Mouse (Mus musculus): ENCODE data around the gene Gatm. TPM values are rescaled to one million over a fixed set of nuclear protein-coding genes. Genes with fewer than 3 reads are reported as not detected.

The Gatm gene
- polyA plus RNA-seq, 1 experiment from 2014 or later: 13.2 TPM

DNA sequence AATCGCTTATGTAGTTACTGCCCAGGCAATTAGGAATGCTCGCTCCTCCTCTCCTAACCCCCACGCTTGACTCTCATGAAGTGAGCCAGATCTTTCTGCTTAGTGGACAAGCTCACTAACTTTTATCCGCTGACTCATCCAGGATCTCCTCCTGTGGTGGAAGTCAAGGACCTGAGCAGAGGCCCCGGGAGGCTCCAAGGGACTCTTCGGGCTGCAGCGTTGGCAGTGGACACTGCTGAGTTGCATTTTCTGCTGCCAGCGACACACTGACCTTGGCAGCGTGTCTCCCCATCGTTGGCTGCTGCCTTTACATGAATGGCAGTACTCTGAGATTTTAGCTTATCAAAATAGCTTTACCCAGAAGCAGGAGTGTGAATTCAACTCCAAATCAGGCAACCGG is 35.6 kb downstream of the Gatm start:
- DNase-seq (ENCODE audit: low spot score): no peak
- Histone ChIP-seq H3K9ac (ENCODE audit: low read length) (no peak overlapping the region), H3K4me2 (ENCODE audit: low read length) (no peak overlapping the region), H3K27me3 (replicated peaks; ENCODE audit: control insufficient read depth, insufficient read depth, low read length) (no peaks in the 10 kb centered on the region), H3K4me1 (replicated peaks; ENCODE audit: control insufficient read depth, insufficient read depth, low read length) (0 out of 2 replicates have a peak, but pooled peaks cover 4% of the 10 kb centered on the region), H3K9me3 (ENCODE audit: control insufficient read depth, low read length) (no peaks in the 10 kb centered on the region), H3K27ac (ENCODE audit: low read depth) (no peak overlapping the region), H3K36me3 (ENCODE audit: control insufficient read depth, insufficient read depth, low read length) (no peaks in the 10 kb centered on the region), H3K4me3 (ENCODE audit: low read depth, low read length) (no peak overlapping the region)
- ATAC-seq (replicated peaks; ENCODE audit: low FRiP score, low TSS enrichment, low read depth): no peak
- WGBS: 70% methylated on average over 11 of the region's 11 CpGs

DNA sequence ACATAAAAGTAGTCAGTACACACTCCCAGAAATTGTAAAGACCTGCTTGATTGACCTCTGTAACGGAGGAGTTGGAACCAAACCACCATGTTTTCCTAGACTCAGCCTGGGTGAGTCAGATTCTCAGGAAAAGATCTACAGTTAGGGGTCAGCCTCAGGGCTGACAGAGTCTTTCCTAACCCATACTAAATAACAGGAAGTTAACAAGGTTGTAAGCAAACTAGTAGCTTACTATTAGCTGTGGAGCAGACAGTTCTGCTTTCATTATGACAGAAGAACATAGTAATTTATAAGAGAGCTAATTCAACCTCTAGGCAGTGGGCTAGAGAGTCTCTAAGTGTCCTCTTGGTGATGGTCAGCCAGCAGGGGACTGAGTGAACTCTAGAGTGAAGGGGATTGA is 38.7 kb downstream of the Gatm start:
- ATAC-seq (replicated peaks; ENCODE audit: low FRiP score, low TSS enrichment, low read depth) (no peak), DNase-seq (ENCODE audit: low spot score) (no peak)
- H3K9me3 ChIP-seq (ENCODE audit: control insufficient read depth, low read length): no peaks in the 10 kb centered on the region
- H3K27me3 ChIP-seq (replicated peaks; ENCODE audit: control insufficient read depth, insufficient read depth, low read length): no peaks in the 10 kb centered on the region
- 73% methylated on average over 1 of the region's 1 CpGs for WGBS
- H3K36me3 ChIP-seq (ENCODE audit: control insufficient read depth, insufficient read depth, low read length): no peaks in the 10 kb centered on the region
- H3K4me3 ChIP-seq (ENCODE audit: low read depth, low read length): no peak overlapping the region
- no peak overlapping the region for H3K9ac ChIP-seq (ENCODE audit: low read length)
- H3K27ac ChIP-seq (ENCODE audit: low read depth): no peak overlapping the region
- 0 out of 2 replicates have a peak, but pooled peaks cover 4% of the 10 kb centered on the region for H3K4me1 ChIP-seq (replicated peaks; ENCODE audit: control insufficient read depth, insufficient read depth, low read length)
- H3K4me2 ChIP-seq (ENCODE audit: low read length): no peak overlapping the region

- Histone ChIP-seq H3K36me3 (ENCODE audit: control insufficient read depth, insufficient read depth, low read length) (no peaks in the 10 kb centered on the region), H3K4me1 (replicated peaks; ENCODE audit: control insufficient read depth, insufficient read depth, low read length) (0 out of 2 replicates have a peak, but pooled peaks cover 4% of the 10 kb centered on the region), H3K9ac (ENCODE audit: low read length) (no peak overlapping the region), H3K4me3 (ENCODE audit: low read depth, low read length) (no peak overlapping the region), H3K4me2 (ENCODE audit: low read length) (no peak overlapping the region), H3K27ac (ENCODE audit: low read depth) (no peak overlapping the region), H3K27me3 (replicated peaks; ENCODE audit: control insufficient read depth, insufficient read depth, low read length) (no peaks in the 10 kb centered on the region), H3K9me3 (ENCODE audit: control insufficient read depth, low read length) (no peaks in the 10 kb centered on the region)
- no peak for ATAC-seq (replicated peaks; ENCODE audit: low FRiP score, low TSS enrichment, low read depth)
- no peak for DNase-seq (ENCODE audit: low spot score)
- WGBS: 80% methylated on average over 4 of the region's 4 CpGs
Measured at GRCm38 (mm10) chr2:122571326-122571725, 39.8 kb downstream of the Gatm start.

DNA sequence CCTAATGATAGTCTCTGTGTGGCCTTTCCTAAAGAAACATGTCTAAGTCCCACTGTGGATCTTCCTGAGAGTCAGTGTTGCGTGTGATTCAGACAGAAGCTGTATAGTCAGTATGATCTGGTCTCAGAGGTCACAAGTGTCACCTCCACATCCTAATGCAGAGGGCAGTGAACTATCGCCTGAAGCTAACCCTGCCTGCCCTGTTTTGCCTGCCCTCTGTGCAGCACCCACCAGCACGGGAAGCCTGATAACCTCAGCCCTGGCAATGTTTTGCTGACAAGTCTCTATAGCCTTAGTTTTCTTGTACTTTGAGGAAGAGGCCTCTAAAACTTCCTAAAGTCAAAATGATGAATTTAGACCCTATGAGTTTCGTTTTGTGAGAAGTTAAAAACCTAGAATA is 40.7 kb downstream of the Gatm start:
- H3K4me1 ChIP-seq (replicated peaks; ENCODE audit: control insufficient read depth, insufficient read depth, low read length): 0 out of 2 replicates have a peak, but pooled peaks cover under 1% of the 10 kb centered on the region
- 76% methylated on average over 4 of the region's 4 CpGs for WGBS
- no peak overlapping the region for H3K9ac ChIP-seq (ENCODE audit: low read length)
- H3K27ac ChIP-seq (ENCODE audit: low read depth): no peak overlapping the region
- ATAC-seq (replicated peaks; ENCODE audit: low FRiP score, low TSS enrichment, low read depth): no peak
- no peaks in the 10 kb centered on the region for H3K36me3 ChIP-seq (ENCODE audit: control insufficient read depth, insufficient read depth, low read length)
- no peak overlapping the region for H3K4me2 ChIP-seq (ENCODE audit: low read length)
- no peak overlapping the region for H3K4me3 ChIP-seq (ENCODE audit: low read depth, low read length)
- H3K9me3 ChIP-seq (ENCODE audit: control insufficient read depth, low read length): no peaks in the 10 kb centered on the region
- H3K27me3 ChIP-seq (replicated peaks; ENCODE audit: control insufficient read depth, insufficient read depth, low read length): no peaks in the 10 kb centered on the region
- no peak for DNase-seq (ENCODE audit: low spot score)

- Histone ChIP-seq H3K9me3 (ENCODE audit: control insufficient read depth, low read length) (no peaks in the 10 kb centered on the region), H3K9ac (ENCODE audit: low read length) (no peak overlapping the region), H3K36me3 (ENCODE audit: control insufficient read depth, insufficient read depth, low read length) (no peaks in the 10 kb centered on the region), H3K27me3 (replicated peaks; ENCODE audit: control insufficient read depth, insufficient read depth, low read length) (no peaks in the 10 kb centered on the region), H3K4me1 (replicated peaks; ENCODE audit: control insufficient read depth, insufficient read depth, low read length) (no peaks in the 10 kb centered on the region), H3K4me2 (ENCODE audit: low read length) (no peak overlapping the region), H3K4me3 (ENCODE audit: low read depth, low read length) (no peak overlapping the region), H3K27ac (ENCODE audit: low read depth) (no peak overlapping the region)
- 7% methylated on average over 3 of the region's 3 CpGs for WGBS
- no peak; the same call in 1 of the 2 replicates for ATAC-seq (replicated peaks; ENCODE audit: low FRiP score, low TSS enrichment, low read depth)
- peak; percentile 83 for DNase-seq (ENCODE audit: low spot score)
Measured at GRCm38 (mm10) chr2:122569439-122569838, 41.7 kb downstream of the Gatm start.

- H3K9me3 ChIP-seq (ENCODE audit: control insufficient read depth, low read length): no peaks in the 10 kb centered on the region
- no peaks in the 10 kb centered on the region for H3K27me3 ChIP-seq (replicated peaks; ENCODE audit: control insufficient read depth, insufficient read depth, low read length)
- no peak overlapping the region for H3K4me2 ChIP-seq (ENCODE audit: low read length)
- no peak overlapping the region for H3K9ac ChIP-seq (ENCODE audit: low read length)
- ATAC-seq (replicated peaks; ENCODE audit: low FRiP score, low TSS enrichment, low read depth) (no peak), DNase-seq (ENCODE audit: low spot score) (no peak)
- no peak overlapping the region for H3K4me3 ChIP-seq (ENCODE audit: low read depth, low read length)
- H3K4me1 ChIP-seq (replicated peaks; ENCODE audit: control insufficient read depth, insufficient read depth, low read length): no peaks in the 10 kb centered on the region
- WGBS: 89% methylated on average over 1 of the region's 1 CpGs
- H3K36me3 ChIP-seq (ENCODE audit: control insufficient read depth, insufficient read depth, low read length): no peaks in the 10 kb centered on the region
- H3K27ac ChIP-seq (ENCODE audit: low read depth): no peak overlapping the region
Measured at GRCm38 (mm10) chr2:122562251-122562650, 48.9 kb downstream of the Gatm start.

DNA sequence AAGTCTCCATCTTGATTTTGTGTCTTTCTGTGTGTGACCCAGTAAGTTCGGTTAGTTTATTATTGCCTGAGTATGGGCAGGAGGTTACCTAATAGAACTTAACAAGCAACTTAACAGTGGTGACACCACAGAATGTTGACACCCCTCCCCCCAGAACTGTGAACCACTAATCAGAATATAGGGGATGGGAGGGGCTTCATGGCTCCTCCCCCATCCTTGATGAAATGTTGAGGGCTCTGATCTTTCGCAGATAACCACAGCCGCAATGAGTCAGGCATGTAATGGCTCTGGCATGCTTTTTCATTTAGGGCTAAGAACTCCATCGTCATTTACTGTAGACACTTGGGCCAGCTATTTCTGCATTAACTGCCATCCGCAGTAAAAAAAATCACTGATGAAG is 49.9 kb downstream of the Gatm start:
- Histone ChIP-seq H3K4me2 (ENCODE audit: low read length) (no peak overlapping the region), H3K9me3 (ENCODE audit: control insufficient read depth, low read length) (no peaks in the 10 kb centered on the region), H3K9ac (ENCODE audit: low read length) (no peak overlapping the region), H3K4me3 (ENCODE audit: low read depth, low read length) (no peak overlapping the region), H3K36me3 (ENCODE audit: control insufficient read depth, insufficient read depth, low read length) (no peaks in the 10 kb centered on the region), H3K27ac (ENCODE audit: low read depth) (no peak overlapping the region), H3K4me1 (replicated peaks; ENCODE audit: control insufficient read depth, insufficient read depth, low read length) (no peaks in the 10 kb centered on the region), H3K27me3 (replicated peaks; ENCODE audit: control insufficient read depth, insufficient read depth, low read length) (no peaks in the 10 kb centered on the region)
- no peak for DNase-seq (ENCODE audit: low spot score)
- 94% methylated on average over 5 of the region's 5 CpGs for WGBS
- ATAC-seq (replicated peaks; ENCODE audit: low FRiP score, low TSS enrichment, low read depth): no peak

DNA sequence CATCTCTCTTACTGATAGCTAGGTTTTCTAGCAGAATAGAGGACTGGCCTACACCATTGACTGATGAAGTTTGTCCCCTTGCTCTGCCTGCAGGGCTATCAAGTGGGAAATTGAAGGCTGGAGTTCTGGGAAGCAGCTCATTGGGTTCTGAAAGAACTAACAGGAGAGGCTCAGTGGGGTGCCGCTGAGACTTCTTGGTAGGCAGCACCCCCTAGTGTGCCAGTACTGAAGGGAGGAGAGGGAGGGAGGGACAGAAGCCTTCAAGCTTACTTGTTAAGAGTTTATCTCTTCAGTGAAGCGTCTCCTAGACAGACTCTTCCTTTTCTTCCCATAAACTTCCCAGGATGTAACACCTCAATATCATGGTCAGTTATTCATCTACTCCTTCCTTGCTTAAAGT is 52.8 kb downstream of the Gatm start:
- Histone ChIP-seq H3K4me2 (ENCODE audit: low read length) (no peak overlapping the region), H3K27ac (ENCODE audit: low read depth) (no peak overlapping the region), H3K4me3 (ENCODE audit: low read depth, low read length) (no peak overlapping the region), H3K9ac (ENCODE audit: low read length) (no peak overlapping the region), H3K27me3 (replicated peaks; ENCODE audit: control insufficient read depth, insufficient read depth, low read length) (no peaks in the 10 kb centered on the region), H3K4me1 (replicated peaks; ENCODE audit: control insufficient read depth, insufficient read depth, low read length) (no peaks in the 10 kb centered on the region), H3K9me3 (ENCODE audit: control insufficient read depth, low read length) (no peaks in the 10 kb centered on the region), H3K36me3 (ENCODE audit: control insufficient read depth, insufficient read depth, low read length) (no peaks in the 10 kb centered on the region)
- ATAC-seq (replicated peaks; ENCODE audit: low FRiP score, low TSS enrichment, low read depth) (no peak), DNase-seq (ENCODE audit: low spot score) (no peak)
- WGBS: 35% methylated on average over 2 of the region's 2 CpGs
